Mouse (Mus musculus): ENCODE measurements around the gene Gpr89.

Gpr89 gene

DNA sequence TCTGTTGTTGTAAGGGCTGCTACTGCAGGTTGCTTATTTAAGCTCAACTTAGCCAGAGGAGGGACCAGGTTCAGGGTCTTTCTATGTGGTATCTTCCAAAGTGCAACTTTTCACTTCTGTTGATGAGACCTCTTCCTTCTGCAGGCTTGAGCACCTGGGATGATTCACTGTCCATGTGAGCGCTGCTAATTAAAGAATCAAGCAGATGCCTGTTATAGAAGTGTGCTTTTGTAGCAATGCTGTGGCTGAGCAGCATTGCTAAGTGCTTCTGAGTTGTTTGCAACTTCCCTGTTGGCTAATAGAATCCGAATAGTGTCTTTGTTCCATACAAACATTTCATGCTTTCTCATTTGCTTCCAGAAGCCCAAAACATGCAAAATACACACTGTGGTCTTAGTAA is 34.9 kb downstream of the Gpr89 start:
- DNase-seq (ENCODE audit: low spot score in 2 of 2): no peak

DNA sequence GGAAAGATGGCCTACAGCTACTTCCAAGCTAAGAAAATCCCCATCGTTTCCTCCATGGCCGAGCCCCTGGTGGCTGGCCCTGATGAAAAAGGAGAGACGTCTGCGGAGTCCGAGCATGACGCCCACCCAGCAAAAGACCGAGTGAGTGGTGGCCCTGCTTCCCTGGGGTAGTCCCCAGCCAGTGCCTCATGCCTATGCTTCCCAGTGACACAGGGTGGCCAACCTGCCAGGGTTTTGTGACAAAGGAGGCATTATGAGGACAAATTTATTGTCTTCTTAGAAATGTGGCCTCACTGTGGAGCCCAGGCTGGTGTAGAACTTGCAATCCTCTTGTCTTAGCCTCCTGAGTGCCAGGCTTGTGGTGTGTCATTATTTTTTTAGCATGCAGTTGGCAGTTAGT is 36.1 kb downstream of the Gpr89 start:
- DNase-seq (ENCODE audit: low spot score in 2 of 2): no peak

DNA sequence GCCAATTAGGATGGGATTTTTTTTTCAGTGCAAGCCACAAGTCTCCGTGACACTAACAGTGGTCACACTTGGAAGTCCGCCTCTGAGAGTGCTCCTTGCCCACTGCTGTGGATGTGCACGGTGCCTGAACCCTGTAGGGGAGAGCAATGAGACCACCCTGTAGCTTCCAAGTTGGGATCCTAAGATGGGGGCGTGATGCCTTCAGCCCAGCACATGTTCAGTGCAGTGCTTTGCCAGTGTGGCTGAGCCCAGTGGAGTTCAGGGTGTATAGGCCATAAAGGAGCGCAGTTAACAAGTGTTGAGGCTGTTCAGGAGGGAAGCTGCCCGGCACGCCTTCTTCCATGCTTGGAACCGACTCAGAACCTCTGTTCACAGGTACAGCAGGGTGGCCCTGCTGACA is 36.6 kb downstream of the Gpr89 start:
- no peak for DNase-seq (ENCODE audit: low spot score in 2 of 2)

DNA sequence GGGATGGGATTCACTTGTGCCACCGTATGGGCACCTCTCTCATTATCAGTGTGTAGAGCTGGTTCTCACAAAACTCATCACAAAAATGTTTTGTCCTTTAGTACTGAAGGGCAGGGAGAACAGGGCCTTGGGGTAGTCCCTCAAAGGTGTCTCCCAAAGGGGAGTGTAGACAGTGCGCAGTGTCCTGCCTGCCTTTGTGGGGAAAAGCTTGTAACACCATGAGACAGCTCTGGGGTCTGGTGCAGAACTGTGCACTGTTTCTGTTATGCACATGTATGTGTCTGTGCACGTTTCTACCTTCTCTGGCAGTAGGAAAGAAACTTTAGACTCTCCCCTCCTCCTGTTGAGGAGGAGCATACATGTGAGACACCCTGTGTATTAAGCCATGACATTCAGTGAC is 37.3 kb downstream of the Gpr89 start:
- no peak for DNase-seq (ENCODE audit: low spot score in 2 of 2)

DNA sequence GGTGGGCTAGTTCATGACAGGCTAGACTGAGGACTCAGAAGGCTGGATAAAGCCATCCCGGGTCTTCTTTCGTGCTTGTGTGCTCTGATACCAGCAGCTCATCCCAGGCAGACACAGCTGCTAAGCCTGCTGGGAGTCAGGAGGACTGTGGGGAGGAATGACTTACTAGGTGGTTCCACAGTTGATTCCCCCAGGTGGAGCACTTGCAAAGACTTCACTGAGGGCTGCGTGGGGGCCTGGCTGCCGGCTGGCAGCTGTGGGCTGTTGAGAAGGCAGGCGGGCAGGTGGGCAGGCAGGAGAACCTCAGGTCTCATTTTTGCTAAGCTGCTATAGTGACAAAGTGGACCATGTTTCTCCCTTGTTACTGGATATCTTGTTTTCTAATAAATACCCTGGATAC is 44.6 kb downstream of the Gpr89 start:
- peak in 1 of 2 experiments; percentile 54 for DNase-seq (ENCODE audit: low spot score in 2 of 2)

DNA sequence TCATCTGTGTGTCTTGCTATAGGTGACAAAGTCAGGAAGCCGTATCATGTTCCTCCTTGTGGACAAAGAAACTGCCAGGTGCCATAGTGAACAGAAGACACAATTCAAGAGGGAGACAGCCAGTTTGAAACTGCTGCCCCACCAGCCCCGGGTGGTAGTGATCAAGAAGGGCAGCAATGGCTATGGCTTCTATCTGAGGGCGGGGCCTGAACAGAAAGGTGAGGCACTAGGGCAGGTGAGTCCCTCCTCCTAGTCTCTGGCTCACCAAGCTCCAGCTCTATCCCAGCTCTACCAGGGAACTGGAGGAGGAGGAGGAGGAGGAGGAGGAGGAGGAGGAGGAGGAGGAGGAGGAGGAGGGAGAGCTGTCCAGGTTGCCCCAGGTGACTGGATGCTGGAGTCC is 49.3 kb downstream of the Gpr89 start:
- peak in 1 of 2 experiments; percentile 51 for DNase-seq (ENCODE audit: low spot score in 2 of 2)

DNA sequence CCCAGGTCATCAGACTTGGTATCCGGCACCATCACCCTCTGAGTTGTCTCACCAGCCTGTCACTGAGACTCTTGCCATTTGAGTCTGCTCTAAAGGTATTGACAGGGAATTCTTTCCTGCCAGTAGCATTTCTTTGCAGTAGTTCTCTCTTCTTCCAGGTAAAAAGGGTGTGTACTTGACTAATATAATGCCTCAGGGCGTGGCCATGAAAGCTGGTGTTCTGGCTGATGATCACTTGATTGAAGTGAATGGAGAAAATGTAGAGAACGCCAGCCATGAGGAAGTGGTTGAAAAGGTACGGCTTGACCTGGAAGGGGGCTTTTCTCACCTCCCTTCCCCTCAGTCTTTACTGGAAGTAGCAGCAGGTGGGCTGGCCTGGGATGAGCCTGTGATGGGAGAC is 50.8 kb downstream of the Gpr89 start:
- DNase-seq (ENCODE audit: low spot score in 2 of 2): peak in 1 of 2 experiments; percentile 45

DNA sequence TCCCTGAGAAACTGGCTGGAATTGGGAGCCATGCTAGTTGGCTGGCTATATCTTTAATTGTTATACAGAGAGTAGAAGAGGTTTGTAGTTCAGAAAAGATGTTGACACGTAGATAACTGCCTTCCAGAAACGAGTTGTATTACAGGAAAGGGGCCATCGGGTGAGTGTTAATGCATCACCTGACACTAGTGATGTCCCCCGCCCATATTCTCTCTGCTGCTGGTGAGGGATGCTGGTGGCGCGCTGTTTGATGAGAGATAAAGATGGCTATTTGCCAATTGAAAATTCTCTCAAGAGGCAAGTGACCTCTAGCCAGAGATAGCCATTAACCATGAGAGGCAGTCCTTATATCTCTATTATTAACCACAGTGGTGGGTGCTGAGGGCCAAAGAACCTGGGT is 52.6 kb downstream of the Gpr89 start:
- DNase-seq (ENCODE audit: low spot score in 2 of 2): peak in 1 of 2 experiments; percentile 25

DNA sequence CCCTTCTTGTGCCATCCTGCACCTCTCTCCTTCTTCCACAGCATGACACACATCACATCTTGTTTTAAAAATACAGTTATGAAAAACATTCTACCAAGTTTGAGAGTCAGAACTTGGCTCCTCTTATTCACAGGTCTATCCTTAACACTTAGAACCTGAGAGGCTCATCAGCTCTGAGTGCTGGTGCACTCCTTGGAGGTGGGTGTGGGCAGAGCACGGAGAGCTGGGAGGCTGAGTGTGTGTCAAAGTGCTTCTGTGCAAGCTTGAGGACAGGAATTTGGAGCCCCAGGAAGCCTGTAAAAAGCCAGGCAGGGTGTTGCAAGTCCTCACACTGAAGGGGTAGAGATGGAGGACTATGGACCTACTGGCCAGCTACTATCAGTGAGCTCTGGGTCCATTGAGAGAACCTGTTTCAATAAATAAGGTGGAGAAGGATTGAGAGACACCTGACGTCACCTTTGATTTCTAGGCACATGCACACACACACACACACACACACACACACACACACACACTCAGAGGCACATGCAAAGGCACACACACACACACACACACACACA is 55.9 kb downstream of the Gpr89 start:
- DNase-seq (ENCODE audit: low spot score in 2 of 2): peak in 1 of 2 experiments; percentile 29

DNA sequence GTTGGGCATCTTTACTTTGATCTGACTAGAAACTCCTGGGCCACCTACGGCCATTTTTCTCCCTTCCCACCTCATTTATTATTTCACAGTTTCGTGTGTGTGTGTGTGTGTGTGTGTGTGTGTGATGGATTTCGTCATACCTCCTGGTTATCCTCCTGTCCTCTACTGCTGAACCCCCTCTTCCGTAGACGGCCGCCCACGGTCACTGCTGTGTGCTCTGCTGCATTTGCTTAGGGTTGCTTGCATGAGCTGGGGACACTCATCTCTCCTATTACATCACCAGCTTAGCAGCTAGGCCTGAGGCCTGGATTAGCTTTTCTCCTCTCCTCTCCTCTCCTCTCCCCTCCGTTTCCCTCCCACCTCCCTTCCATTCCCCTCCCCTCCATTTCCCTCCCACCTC is 56.7 kb downstream of the Gpr89 start:
- DNase-seq (ENCODE audit: low spot score in 2 of 2): peak in 1 of 2 experiments; percentile 19

DNA sequence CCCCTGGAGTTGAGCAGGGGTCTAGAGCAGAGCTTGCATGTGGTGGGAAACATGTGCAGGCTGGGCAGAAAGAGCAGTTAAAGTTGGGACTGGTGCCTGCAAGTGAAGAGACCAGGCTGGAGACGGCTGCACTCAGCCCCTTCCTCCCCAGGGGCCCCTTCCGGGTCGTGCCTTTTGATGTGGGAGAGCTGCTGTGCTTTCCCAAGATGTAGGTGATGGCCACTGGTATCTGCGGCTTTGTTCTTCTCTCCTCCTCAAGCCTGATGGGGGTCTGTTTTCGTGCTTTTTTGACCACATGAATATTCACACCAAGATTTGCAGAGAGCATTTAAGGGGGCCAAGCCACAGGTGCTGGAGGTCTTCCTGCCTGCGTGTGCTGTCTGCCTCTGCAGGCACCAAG is 57.5 kb downstream of the Gpr89 start:
- peak in 1 of 2 experiments; percentile 42 for DNase-seq (ENCODE audit: low spot score in 2 of 2)

DNA sequence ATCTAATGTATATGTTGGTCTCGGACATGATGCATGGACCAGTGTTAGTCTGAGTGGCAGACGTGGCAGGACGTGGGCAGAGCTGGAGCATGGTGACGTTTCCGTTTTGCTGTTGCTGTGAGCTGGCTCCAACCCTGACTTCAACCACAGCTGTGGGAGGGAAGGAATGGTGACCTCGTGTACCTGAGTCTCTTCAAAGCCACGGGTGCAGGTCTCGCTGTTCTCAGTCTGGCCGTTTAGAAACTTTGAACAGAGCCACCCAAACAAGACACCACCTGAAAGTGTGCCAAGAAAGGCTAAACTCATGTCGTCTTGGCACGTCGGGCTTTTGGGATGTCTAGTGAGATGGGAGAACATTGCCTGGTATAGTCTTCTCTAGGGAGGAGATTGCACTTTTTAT is 58.2 kb downstream of the Gpr89 start:
- peak in 1 of 2 experiments; percentile 44 for DNase-seq (ENCODE audit: low spot score in 2 of 2)

DNA sequence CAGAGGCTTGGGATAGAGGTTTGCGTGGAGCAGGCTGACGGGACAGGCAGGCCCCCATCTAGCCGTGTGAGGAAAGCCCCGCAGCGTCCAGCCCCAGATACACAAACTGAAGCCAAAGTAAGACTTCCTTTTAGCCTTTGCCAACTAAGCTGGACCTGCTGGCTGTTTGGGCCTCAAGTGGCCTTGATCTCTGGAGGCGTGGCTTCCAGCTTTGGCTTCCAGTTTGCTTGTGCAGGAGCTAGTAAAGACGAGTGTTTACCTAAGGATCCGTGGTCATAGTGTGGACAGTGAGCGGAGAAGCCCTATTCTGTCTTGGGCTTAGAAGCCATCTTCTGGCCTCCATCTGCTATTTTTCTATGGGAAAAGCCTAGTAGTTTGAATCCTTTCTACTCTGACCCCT is 59.3 kb downstream of the Gpr89 start:
- peak in 1 of 2 experiments; percentile 56 for DNase-seq (ENCODE audit: low spot score in 2 of 2)

DNA sequence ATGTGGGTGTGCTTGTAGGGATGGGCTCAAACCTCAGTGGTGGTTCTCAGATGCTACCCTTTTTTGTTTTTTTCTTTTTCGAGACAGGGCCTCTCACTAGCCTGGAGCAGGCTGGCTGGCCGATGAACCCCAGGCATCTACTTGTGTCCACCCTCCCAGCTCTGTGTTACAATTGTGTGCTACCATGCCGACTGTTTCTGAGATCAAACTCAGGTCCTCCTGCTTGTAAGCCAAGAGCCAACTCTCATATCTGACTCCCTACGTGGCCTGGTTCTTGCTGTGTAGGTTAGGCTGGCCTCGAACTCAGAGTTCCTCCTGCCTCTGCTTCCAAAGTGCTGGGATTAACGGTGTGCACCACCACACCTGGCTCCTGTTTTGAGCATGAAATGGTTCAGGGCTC is 60.0 kb downstream of the Gpr89 start:
- peak in 1 of 2 experiments; percentile 51 for DNase-seq (ENCODE audit: low spot score in 2 of 2)

DNA sequence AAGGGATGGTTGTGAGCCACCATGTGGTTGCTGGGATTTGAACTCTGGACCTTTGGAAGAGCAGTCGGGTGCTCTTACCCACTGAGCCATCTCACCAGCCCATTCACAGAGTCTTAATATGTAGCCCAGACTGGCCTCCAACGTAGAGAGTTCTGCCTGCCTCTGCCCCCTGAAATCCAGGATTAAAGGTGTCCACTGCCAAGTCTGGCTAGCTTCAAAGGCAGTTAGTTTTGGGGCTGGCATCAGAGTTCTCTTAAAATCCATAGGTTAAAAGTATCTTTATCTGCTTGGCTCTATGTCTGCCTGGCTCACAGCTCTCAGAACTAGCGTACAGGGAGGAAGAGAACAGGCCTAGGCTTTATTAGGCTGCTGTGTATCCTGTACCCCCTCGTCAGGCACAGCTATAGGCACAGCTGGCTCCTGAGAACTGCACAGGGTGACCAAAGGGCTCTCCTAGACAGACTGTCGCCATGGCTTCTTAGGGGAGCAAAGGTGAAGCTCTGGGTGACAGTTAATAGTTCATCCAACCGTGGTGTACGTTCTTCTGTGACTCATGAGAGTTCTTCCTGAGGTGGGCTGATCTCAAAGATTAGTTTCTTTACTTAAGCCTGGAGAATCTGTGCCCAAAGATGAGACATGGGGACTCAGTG is 66.0 kb downstream of the Gpr89 start:
- no peak for DNase-seq (ENCODE audit: low spot score in 2 of 2)

DNA sequence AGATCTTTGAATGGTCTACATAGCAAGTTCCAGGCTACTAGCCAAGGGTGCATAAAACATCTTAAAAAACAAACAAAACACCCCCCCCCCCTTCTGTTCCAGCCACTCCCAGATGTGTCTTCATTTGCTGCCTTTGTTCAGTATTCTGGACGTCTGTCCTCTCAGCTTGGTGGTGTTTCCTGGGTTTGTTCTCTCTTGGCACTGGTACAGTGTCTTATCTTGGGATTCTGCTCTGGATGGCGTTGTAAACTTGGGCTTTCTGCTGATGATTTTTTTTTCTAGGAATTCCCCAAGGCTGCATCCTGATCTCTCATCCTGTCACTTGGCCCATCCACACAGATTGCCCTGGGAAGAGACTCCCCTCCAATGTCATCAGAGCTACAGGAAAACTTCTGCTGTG is 68.7 kb downstream of the Gpr89 start:
- DNase-seq (ENCODE audit: low spot score in 2 of 2): no peak

DNA sequence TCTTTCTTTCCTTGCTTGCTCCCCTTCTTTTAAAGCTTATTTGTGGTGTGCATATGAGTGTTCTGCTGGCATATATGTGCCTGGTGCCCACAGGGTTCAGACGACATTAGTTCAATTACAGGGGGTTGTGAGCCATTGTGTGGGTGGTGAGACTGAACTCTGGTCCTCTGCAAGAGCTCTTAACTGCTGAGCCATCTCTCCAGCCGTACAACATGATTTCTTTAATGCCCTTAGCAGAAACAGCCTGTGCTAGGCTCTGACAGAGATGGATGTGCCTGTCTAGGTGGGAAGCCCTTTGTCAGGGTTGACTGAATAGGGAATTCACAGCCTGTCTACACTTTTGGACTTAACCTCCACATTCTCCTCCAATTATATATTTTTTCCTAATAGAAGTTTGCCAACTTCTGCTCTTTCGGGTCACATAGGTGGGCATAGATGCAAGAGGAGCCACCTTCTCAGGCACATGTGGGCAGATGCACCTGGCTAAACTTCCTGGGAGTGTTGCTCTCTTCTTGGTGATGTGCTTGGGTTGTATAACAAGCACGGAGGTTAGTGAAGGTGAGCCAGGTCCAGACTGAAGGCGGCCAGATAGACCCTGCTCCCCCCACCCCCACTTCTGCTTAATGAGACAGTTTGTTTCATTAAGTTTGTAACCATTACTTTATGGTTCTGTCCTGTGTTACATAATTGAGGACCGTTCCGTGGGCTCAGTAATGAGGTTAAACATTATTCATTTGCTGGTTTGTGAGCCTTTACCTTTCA is 70.4 kb downstream of the Gpr89 start:
- DNase-seq (ENCODE audit: low spot score in 2 of 2): no peak

DNA sequence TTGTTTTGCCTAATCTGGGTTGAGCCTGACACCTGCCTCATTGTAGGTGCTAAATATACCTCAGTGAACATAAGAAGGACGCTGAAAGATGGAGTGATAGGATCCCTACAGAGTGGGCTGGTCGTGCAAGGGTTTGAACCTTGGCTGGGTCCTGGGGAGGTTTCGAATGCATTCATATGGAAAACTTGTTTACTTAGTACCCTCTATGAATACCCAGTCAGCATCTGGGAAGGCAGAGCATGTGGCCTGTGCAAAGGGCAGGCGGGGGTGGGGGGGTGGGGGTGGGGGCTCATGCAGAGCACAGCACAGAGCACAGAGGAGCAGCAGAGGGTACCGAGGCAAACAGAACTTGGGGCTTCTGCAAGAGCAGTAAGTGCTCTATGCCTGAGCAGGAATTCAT is 72.2 kb downstream of the Gpr89 start:
- no peak for DNase-seq (ENCODE audit: low spot score in 2 of 2)

DNA sequence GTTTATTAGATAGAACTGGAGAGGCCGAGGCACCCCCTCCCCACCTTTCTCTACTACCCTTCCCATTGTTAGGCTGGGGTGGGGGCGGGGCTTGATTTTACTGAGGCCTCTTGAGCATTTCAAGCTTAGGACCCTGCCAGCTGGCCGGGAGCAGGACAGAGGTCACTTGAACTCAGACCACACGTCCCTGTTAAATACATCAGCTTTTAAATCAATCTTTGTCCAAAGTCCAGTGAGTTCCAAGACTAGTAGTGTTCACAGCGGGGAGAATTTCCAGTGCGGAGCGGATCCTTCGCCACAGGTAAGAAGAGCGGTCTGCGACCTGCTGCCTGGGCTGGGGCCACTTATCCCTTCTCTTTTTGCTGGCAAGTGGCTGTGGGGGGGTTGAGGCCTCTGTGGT is 75.3 kb downstream of the Gpr89 start:
- DNase-seq (ENCODE audit: low spot score in 2 of 2): no peak

DNA sequence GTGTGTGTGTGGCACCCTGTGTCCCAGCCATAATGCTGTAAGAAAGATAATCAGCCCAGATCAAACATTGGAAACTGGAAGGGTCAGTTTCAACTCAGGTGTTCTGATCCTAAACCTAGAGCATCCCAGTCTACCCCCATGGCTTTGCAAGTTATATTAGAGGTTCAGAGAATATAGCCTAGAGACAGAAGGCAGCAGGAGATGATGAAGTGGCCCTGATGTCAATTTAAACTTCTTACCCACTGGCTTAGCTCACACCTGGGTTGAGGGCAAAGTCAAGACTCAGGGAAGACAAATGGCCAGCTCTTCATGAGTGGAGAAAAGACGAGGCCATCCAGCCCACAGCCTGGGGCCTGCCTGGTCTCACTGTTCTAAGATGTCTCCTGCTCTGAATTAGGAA is 76.2 kb downstream of the Gpr89 start, which contains the start of the genes Pdzk1 and Cd160:
Gene Pdzk1 (plus strand): TSS at position 301 of the 400 bp plus-strand sequence.
Gene Cd160 (minus strand): TSS at position 368 of the 400 bp plus-strand sequence.
- DNase-seq (ENCODE audit: low spot score in 2 of 2): no peak

DNA sequence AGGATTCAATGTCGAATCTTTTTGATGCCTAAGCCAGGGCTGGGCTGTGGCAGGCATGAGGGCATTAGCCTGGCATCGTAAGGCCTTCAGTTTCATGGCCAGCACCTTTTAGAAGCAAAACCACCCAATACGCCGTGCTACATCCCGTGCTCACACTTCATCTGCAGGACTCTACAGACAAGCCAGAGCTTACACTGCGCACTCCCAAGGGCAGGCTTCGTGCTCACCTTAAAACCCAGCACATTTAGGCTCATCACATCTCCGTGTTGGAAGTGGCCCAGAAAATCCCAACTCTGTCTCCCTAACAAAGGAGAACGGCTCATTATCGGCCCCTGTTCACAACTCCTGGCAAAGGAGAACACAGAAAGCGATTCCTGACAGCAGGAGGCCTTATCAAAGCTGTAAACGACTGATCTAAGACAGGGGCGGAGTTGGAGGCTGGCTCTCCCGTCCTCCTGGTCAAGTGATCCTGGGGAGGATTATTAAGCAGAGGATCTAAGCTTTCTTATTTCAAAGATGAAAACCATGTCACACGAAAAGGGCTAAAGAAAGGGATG is 76.8 kb downstream of the Gpr89 start:
- no peak for DNase-seq (ENCODE audit: low spot score in 2 of 2)

DNA sequence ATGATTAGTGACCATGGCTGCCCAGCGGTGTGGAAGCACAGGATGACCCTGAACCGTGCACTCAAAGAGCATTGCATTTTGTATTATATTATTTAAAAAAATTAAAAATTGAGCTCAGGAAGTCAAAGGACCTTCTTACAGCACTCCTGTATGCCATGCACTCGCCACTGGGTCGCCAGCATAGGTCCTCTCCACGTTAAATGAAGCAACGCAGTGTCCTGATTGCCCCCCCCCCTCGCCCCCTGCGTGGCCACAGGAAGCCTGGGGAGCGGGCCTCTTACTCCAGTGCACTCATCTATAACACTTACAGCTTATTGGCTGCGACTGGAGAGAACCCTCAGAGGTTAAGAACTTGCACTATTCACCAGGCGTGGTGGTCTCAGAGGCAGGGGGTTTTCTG is 79.9 kb downstream of the Gpr89 start:
- DNase-seq (ENCODE audit: low spot score in 2 of 2): no peak

DNA sequence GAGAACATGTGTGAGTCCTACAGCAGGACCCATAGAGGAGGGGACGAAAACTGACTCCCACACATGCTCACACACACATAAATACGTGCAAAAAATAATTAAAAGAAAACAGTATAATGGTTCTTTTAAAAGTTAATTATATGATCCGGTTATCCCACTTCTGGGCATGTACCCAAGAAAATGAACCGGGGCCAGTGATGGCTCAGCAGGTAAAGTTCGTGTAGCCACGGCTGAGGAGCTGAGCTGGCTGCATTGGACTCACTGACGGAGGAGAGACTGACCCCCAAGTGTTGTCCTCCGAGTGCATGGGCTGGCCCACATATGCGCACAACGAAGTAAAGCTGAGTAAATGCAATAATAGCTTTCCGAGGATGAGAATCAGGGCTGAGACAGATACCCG is 80.5 kb downstream of the Gpr89 start:
- DNase-seq (ENCODE audit: low spot score in 2 of 2): no peak

All from urinary bladder, postnatal 4 days (tissue).